Mouse (Mus musculus): ENCODE measurements around the gene Spry1.

Spry1 gene

GRCm38 (mm10) chr3:37673513-37674261 lies 33.9 kb downstream of the Spry1 start:
- DNase-seq: no peak

- DNase-seq: no peak
Observed at GRCm38 (mm10) chr3:37675056-37675525, 35.3 kb downstream of the Spry1 start.

GRCm38 (mm10) chr3:37676291-37676690 lies 36.5 kb downstream of the Spry1 start:
- DNase-seq: no peak

- DNase-seq: peak; percentile 24
Observed at GRCm38 (mm10) chr3:37686219-37686618, 46.5 kb downstream of the Spry1 start.

- peak; percentile 19 for DNase-seq
Observed at GRCm38 (mm10) chr3:37686751-37687150, 47.0 kb downstream of the Spry1 start.

GRCm38 (mm10) chr3:37687158-37687980 lies 47.6 kb downstream of the Spry1 start:
- peak; percentile 94 for DNase-seq

- no peak for DNase-seq
Observed at GRCm38 (mm10) chr3:37692945-37693344, 53.2 kb downstream of the Spry1 start.

GRCm38 (mm10) chr3:37693552-37693951 lies 53.8 kb downstream of the Spry1 start:
- no peak for DNase-seq

Data from lung, postnatal 36 days (tissue).